Mouse (Mus musculus) CD8-positive naive resting alpha-beta T cell, adult 2 months (primary cell): ENCODE data around the gene Zbtb38.

Experiments
- DNase-seq, 2 experiments: peaks; one replicate each; pipeline ENCODE4 v3.0.0; 2022; ENCODE audit warnings: low read depth in 2 of 2, low spot score in 2 of 2

Gene Zbtb38

GRCm38 (mm10) chr9:96758749-96759597 lies 6.3 kb upstream of the Zbtb38 start:
- peak; percentile 63 to 77 for DNase-seq

- no peak for DNase-seq
Observed at GRCm38 (mm10) chr9:96756638-96757435, 4.2 kb upstream of the Zbtb38 start.

- no peak for DNase-seq
Observed at GRCm38 (mm10) chr9:96755761-96756160, 3.1 kb upstream of the Zbtb38 start.

GRCm38 (mm10) chr9:96754625-96754969 lies 2.0 kb upstream of the Zbtb38 start:
- no peak for DNase-seq

- DNase-seq, result no peak
Observed at GRCm38 (mm10) chr9:96753921-96754624, 1.4 kb upstream of the Zbtb38 start.

GRCm38 (mm10) chr9:96753392-96753791 lies 761 bp upstream of the Zbtb38 start:
- DNase-seq, result no peak

GRCm38 (mm10) chr9:96751821-96752602 lies 619 bp downstream of the Zbtb38 start:
- no peak for DNase-seq

GRCm38 (mm10) chr9:96750636-96751035 lies 2.0 kb downstream of the Zbtb38 start:
- DNase-seq, result no peak

- DNase-seq, result no peak
Observed at GRCm38 (mm10) chr9:96746527-96746926, 6.1 kb downstream of the Zbtb38 start.

GRCm38 (mm10) chr9:96744909-96745308 lies 7.7 kb downstream of the Zbtb38 start:
- no peak for DNase-seq

GRCm38 (mm10) chr9:96741365-96742085 lies 11.1 kb downstream of the Zbtb38 start:
- DNase-seq, result no peak

- DNase-seq, result no peak
Observed at GRCm38 (mm10) chr9:96740712-96741364, 11.8 kb downstream of the Zbtb38 start.

- no peak for DNase-seq
Observed at GRCm38 (mm10) chr9:96739808-96740711, 12.6 kb downstream of the Zbtb38 start.

GRCm38 (mm10) chr9:96738563-96739355 lies 13.9 kb downstream of the Zbtb38 start:
- DNase-seq, result no peak

GRCm38 (mm10) chr9:96735946-96736345 lies 16.7 kb downstream of the Zbtb38 start:
- no peak for DNase-seq

- no peak for DNase-seq
Observed at GRCm38 (mm10) chr9:96733425-96733717, 19.3 kb downstream of the Zbtb38 start.

- no peak for DNase-seq
Observed at GRCm38 (mm10) chr9:96732644-96733424, 19.8 kb downstream of the Zbtb38 start.
